Mouse (Mus musculus): ENCODE data around the gene Dnm3. TPM values are rescaled to one million over a fixed set of nuclear protein-coding genes. Genes with fewer than 3 reads are reported as not detected.
A peak's percentile ranks its signal among the peaks of the same experiment; 100 is the strongest.

The Dnm3 gene
- polyA plus RNA-seq, 1 experiment from 2014 or later: 35.6 TPM

DNA sequence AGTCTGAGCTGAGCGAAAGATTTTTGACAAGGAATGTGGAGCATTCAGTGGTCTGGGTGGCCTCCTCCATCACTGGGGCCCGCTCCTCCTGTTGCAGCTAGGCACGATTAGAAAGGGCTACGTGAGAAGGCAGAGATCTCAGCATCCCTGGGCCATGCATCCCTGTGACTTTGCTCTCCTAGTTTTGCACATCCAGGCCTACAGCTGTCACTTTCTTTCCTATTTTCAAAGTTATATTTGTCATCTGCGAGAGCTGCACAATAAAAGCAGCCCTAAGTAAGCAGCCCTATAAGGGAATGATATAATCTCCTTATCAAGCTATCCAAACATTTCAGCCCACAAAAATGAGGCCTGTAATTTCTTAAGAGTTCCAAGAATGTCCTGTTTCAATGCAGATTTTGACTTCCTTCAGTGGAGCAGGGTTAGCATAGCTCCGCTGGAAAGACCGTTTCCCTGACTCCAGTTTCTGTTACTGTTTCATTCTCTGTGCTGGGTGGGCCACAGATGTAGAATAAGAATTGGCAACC is 252.2 kb downstream of the Dnm3 start:
- CTCF ChIA-PET: interaction anchor here (1.3 to 1.9 kb wide), 2 partner anchors 10 to 16 kb away, joined by 4 to 6 read pairs; no protein-coding TSS in a partner anchor
- POLR2A ChIA-PET: no interaction called here
- no peak for TF ChIP-seq CTCF (IDR thresholded peaks at IDR 0.05)
- H3K27me3 ChIP-seq: no peaks in the 10 kb centered on the region
- in situ Hi-C loops (cut with MboI; ENCODE audit: low pct_unique_long_range_greater_than_20kb): no loop called here
- DNase-seq (ENCODE audit: low read depth, low spot score): no peak
- peak; percentile 62 for ATAC-seq

DNA sequence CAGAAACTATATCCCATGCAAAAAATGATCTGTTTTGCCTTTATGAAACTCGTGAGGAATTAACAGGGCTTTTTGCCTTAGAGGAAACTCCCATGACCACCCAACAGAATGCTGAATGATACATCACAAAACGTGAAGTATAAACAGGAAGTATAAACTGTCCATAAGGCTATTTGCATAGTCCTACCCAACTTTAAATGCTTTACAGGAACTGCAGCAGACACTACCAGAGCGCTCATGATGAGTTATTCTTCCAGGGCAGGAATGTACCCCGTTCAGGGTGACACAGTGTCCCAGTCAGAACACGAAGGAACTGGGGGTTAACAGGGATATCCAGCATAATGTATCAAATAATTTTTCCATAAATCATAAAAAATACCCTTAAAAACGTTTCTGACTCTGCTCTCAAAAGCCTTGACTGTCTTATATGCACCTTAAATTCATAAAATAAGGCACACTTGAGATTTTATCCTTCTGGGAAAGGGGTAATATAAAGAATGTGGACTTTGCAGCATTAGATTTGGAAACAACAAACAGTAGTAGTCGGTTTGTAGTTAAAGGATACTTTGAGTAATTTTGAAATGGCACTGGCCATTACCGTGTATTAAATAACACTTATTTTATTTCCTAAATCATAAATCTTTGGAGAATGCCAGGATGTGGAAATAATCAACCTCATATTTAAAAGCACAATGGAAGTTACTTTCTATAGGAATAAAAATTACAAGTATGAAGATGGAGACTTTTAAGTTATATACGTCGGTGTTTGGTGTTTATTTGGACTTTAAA is 252.8 kb downstream of the Dnm3 start:
- DNase-seq (ENCODE audit: low read depth, low spot score) (no peak), ATAC-seq (no peak)
- in situ Hi-C loops (cut with MboI; ENCODE audit: low pct_unique_long_range_greater_than_20kb): no loop called here
- POLR2A ChIA-PET: no interaction called here
- CTCF ChIA-PET: no interaction called here
- H3K27me3 ChIP-seq: no peaks in the 10 kb centered on the region
- TF ChIP-seq CTCF (IDR thresholded peaks at IDR 0.05): no peak

DNA sequence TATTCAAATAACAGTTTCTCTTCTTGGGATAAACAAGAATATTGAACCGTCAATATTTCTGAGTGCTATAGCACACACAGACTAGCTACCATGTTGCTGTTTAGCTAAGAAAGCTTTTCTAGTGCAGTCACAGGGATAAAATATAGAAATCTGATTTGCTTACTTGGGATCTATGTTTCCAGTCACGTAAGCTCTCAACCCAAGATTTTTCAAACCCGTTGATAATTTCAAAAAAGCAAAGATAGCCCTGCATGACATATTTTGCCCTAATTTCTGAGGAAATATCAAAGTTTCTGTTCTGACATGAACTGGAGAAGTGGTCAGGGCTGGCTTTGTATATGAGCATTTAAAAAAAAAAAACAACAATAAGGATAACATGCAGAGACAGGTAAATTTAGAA is 253.8 kb downstream of the Dnm3 start:
- in situ Hi-C loops (cut with MboI; ENCODE audit: low pct_unique_long_range_greater_than_20kb): no loop called here
- no peak for TF ChIP-seq CTCF (IDR thresholded peaks at IDR 0.05)
- DNase-seq (ENCODE audit: low read depth, low spot score): no peak
- ChIA-PET CTCF (no interaction called here), POLR2A (no interaction called here)
- H3K27me3 ChIP-seq: no peaks in the 10 kb centered on the region
- ATAC-seq: no peak

DNA sequence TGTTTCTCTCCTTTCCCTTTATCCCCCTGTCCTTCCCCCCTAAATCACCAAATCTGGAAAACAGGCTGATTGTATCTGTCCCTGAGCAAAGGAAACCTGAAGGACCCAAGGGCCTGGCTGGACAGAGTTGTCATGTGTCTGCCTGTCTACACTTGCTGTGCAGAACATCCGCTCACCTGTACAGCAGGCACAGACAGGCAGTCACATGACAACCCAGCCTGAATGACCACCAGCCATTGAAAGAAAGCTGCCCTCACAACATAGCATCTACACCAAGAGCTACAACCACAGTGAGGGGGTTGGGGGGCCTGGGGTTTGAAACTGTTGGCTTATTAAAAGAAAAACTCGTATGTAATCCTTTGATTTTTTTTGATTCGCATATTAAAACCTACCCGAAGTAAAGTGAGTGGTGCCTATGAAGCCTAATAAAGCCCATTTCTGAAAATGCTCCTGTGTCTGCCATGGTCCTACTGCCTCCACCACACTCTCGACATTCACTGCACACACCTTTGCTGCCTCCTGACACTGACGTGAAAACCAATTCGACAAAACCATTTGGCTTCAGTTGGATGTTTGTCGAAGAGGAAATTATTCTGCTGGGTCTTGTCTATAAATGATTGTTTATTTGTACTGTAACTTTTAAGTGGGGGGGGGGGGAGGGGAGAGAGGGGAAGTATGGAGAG is 254.4 kb downstream of the Dnm3 start:
- ATAC-seq: no peak
- no peak for DNase-seq (ENCODE audit: low read depth, low spot score)
- POLR2A ChIA-PET: interaction anchor here (0.7 kb wide), 1 partner anchor 8 kb away, joined by 10 read pairs; no protein-coding TSS in a partner anchor
- no peak for TF ChIP-seq CTCF (IDR thresholded peaks at IDR 0.05)
- in situ Hi-C loops (cut with MboI; ENCODE audit: low pct_unique_long_range_greater_than_20kb): no loop called here
- no peaks in the 10 kb centered on the region for H3K27me3 ChIP-seq
- CTCF ChIA-PET: no interaction called here

DNA sequence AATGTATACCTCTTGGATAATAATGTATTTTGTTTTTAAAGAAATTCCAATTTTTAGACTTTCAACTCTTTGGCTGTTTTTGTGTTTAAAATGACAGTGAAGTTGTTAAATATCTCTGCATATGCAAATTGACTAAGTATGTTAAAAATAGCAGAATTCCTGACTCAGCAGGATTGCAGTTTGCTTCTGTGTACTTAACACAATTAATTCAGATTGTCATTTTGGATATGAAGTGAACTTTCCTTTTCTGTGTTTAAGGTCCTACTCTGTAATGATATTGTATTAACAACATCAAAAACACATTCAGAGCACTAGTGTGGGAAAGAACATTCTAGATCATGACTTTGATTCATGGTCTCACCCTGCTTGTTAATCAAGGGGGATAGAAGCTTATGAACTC is 255.5 kb downstream of the Dnm3 start:
- TF ChIP-seq CTCF (IDR thresholded peaks at IDR 0.05): no peak
- ChIA-PET POLR2A (no interaction called here), CTCF (no interaction called here)

DNA sequence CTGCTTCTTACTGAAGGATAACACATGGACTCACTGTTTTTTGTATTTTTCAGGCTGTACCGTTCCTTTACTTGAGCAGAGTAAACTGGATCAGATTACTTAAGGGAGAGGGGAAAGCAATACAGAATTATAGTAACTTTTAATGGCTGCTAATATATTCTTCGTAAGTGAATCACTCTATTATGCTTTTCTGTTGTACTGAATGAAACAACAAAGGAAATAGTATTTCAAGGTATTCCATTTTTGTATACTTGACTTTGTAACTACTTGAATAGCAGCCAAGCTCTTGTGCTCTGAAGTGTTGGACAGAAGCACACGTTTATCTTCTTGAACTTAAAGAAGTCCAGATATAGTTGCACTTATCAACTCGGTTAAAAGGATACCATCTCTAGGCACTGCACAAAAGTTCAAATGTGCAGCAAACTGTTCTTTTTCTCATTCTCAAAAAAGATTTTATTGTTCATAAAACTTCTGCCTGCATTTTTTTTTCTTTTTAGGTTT is 256.0 kb downstream of the Dnm3 start:
- no peaks in the 10 kb centered on the region for H3K27me3 ChIP-seq
- CTCF ChIA-PET: no interaction called here
- ATAC-seq (no peak), DNase-seq (ENCODE audit: low read depth, low spot score) (no peak)
- no peak for TF ChIP-seq CTCF (IDR thresholded peaks at IDR 0.05)
- POLR2A ChIA-PET: no interaction called here
- in situ Hi-C loops (cut with MboI; ENCODE audit: low pct_unique_long_range_greater_than_20kb): no loop called here

More for the DNA sequence above, 255.5 kb downstream of the Dnm3 start:
- DNase-seq (ENCODE audit: low read depth, low spot score) (no peak), ATAC-seq (no peak)
- no peaks in the 10 kb centered on the region for H3K27me3 ChIP-seq
- in situ Hi-C loops (cut with MboI; ENCODE audit: low pct_unique_long_range_greater_than_20kb): no loop called here

DNA sequence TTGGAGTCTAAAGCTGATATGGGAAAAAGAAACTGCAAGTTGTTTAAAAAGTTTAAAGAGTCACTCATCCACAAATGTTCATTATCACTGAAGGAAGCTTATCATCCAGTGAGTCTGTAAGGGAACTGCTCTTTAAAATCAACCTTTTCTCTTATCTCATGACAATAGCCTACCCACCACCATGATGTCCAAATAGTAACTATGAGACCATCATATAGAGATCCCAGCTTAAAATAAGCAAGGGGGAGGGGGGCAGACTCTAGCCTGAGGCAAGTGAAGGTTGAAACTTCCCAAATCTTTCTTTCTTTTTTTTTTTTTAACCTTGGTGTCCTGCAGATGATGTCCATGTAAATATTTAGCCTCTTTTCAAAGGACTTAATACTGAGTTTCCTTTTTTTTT is 256.9 kb downstream of the Dnm3 start:
- no peaks in the 10 kb centered on the region for H3K27me3 ChIP-seq
- TF ChIP-seq CTCF (IDR thresholded peaks at IDR 0.05): no peak
- no peak for ATAC-seq
- no peak for DNase-seq (ENCODE audit: low read depth, low spot score)
- CTCF ChIA-PET: no interaction called here
- in situ Hi-C loops (cut with MboI; ENCODE audit: low pct_unique_long_range_greater_than_20kb): no loop called here
- POLR2A ChIA-PET: no interaction called here

DNA sequence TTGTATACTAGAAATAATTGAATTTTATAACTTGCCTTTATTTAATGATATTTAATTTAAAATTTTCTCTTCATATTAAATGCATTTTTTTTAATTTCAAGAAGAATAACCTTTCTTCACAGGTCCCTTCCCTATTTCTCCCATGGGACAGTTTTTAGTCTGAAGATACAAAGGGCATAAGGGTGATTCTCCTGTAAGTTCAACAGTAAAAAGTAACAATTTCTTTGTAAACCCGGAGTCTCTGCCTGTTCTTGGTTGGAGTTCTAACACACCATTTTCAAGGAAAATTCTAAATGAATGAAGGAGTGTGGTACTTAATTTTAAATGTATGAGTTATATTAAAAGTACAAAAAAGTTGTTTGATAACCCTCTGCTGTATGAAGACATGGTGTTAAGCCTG is 258.1 kb downstream of the Dnm3 start:
- ATAC-seq (no peak), DNase-seq (ENCODE audit: low read depth, low spot score) (no peak)
- TF ChIP-seq CTCF (IDR thresholded peaks at IDR 0.05): no peak
- CTCF ChIA-PET: interaction anchor here (1.1 kb wide), 1 partner anchor 20 kb away, joined by 3 read pairs; no protein-coding TSS in a partner anchor
- in situ Hi-C loops (cut with MboI; ENCODE audit: low pct_unique_long_range_greater_than_20kb): no loop called here
- POLR2A ChIA-PET: no interaction called here
- H3K27me3 ChIP-seq: no peaks in the 10 kb centered on the region

DNA sequence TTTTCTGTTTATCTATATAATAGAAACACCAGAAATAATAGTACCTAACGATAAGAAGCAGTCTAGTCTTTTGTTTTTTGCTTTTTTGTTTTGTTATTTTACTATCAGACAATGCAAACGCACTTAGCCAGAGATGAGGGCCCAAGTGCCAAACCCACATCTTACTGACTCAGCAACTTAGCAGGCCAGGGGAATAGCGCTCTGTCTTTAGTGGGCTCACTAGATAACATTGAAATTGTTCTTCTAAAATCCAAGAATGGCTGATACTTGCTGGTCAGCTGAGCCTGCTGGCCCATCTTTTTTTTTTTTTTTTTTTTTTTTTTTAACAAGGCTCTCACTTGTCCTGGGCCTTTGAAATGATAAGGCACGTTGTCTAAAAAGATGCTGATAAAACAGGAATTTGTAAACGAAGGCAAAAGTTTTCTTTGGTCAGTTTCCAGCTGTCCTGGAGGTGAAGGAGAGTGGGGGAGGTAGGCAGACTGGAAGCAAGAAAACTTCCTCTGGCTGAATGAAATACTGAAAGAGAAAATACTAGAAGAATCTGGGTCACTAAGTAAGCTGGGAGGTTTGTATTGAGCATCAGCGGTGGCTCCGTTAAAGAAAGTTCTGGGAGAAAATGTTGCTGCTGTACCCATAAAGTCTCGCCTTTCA is 259.2 kb downstream of the Dnm3 start:
- ChIA-PET POLR2A (no interaction called here), CTCF (interaction anchor here (1.1 kb wide), 1 partner anchor 22 kb away, joined by 3 read pairs; no protein-coding TSS in a partner anchor)
- ATAC-seq (no peak), DNase-seq (ENCODE audit: low read depth, low spot score) (no peak)
- in situ Hi-C loops (cut with MboI; ENCODE audit: low pct_unique_long_range_greater_than_20kb): no loop called here
- no peaks in the 10 kb centered on the region for H3K27me3 ChIP-seq
- no peak for TF ChIP-seq CTCF (IDR thresholded peaks at IDR 0.05)

DNA sequence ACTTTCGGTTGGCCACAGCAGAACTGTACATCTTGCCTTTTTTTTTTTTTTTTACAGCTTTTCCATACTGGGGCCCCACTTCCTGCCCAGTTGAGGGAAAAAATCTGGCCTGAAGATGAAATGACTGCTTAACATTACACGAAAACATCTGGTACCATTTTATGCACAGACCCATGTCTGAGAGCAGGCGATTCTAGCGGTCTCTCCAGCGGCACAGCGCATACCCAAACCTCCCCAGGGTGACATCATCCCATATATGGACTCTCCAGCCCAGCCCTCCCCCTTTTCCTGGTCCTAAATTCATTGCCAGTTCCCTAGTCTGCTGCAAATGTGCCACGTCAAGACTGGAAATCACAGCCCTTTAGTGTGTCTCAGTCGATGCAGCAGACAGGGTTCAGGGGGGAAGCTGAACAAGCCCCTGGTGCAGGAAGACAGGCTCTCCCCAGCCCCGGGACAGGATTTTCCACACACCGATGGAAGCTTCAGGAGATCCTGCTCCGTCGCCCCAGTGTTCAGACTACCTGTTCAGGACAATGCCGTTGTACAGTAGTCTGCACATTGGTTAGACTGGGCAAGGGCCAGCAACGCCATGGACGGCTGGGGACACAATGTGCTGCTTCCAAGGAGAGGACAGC is 260.4 kb downstream of the Dnm3 start:
- CTCF ChIA-PET: no interaction called here
- H3K27me3 ChIP-seq: no peaks in the 10 kb centered on the region
- ATAC-seq: no peak
- POLR2A ChIA-PET: interaction anchor here (0.7 kb wide), 1 partner anchor 103 kb away, joined by 5 read pairs; no protein-coding TSS in a partner anchor
- DNase-seq (ENCODE audit: low read depth, low spot score): no peak
- TF ChIP-seq CTCF (IDR thresholded peaks at IDR 0.05): no peak
- in situ Hi-C loops (cut with MboI; ENCODE audit: low pct_unique_long_range_greater_than_20kb): no loop called here
